Mouse (Mus musculus): ENCODE measurements around the gene Zfp334. TPM values are rescaled to one million over a fixed set of nuclear protein-coding genes. Genes with fewer than 3 reads are reported as not detected.

Zfp334 gene
- total RNA-seq, 2 experiments from 2014 or later: not detected

- ATAC-seq (replicated peaks; ENCODE audit: poor library complexity, severe bottlenecking): no peak
Observed at GRCm38 (mm10) chr2:165387370-165387769, 689 bp downstream of the Zfp334 start.

- ATAC-seq (replicated peaks; ENCODE audit: poor library complexity, severe bottlenecking): no peak
Observed at GRCm38 (mm10) chr2:165380050-165380449, 8.0 kb downstream of the Zfp334 start.

GRCm38 (mm10) chr2:165376001-165376400, 12.1 kb downstream of the Zfp334 start:
- ATAC-seq (replicated peaks; ENCODE audit: poor library complexity, severe bottlenecking): no peak

GRCm38 (mm10) chr2:165375478-165375877, 12.6 kb downstream of the Zfp334 start:
- no peak for ATAC-seq (replicated peaks; ENCODE audit: poor library complexity, severe bottlenecking)

GRCm38 (mm10) chr2:165371066-165371465, 17.0 kb downstream of the Zfp334 start:
- no peak for ATAC-seq (replicated peaks; ENCODE audit: poor library complexity, severe bottlenecking)

- no peak for ATAC-seq (replicated peaks; ENCODE audit: poor library complexity, severe bottlenecking)
Observed at GRCm38 (mm10) chr2:165370348-165370747, 17.7 kb downstream of the Zfp334 start.

GRCm38 (mm10) chr2:165368496-165368895, 19.6 kb downstream of the Zfp334 start, which contains the start of gene Zfp663:
TSS of gene Zfp663 (minus strand) at chr2:165368729.
- ATAC-seq (replicated peaks; ENCODE audit: poor library complexity, severe bottlenecking): no peak

- ATAC-seq (replicated peaks; ENCODE audit: poor library complexity, severe bottlenecking): no peak
Observed at GRCm38 (mm10) chr2:165367868-165368439, 20.1 kb downstream of the Zfp334 start.

GRCm38 (mm10) chr2:165367047-165367520, 21.0 kb downstream of the Zfp334 start:
- peak; percentile 75 for ATAC-seq (replicated peaks; ENCODE audit: poor library complexity, severe bottlenecking)

- peak; percentile 57 for ATAC-seq (replicated peaks; ENCODE audit: poor library complexity, severe bottlenecking)
Observed at GRCm38 (mm10) chr2:165364334-165365091, 23.5 kb downstream of the Zfp334 start.

- no peak for ATAC-seq (replicated peaks; ENCODE audit: poor library complexity, severe bottlenecking)
Observed at GRCm38 (mm10) chr2:165363282-165363681, 24.8 kb downstream of the Zfp334 start.

GRCm38 (mm10) chr2:165360861-165361260, 27.2 kb downstream of the Zfp334 start:
- peak; percentile 69 for ATAC-seq (replicated peaks; ENCODE audit: poor library complexity, severe bottlenecking)

GRCm38 (mm10) chr2:165351828-165352513, 36.1 kb downstream of the Zfp334 start:
- no peak for ATAC-seq (replicated peaks; ENCODE audit: poor library complexity, severe bottlenecking)

- ATAC-seq (replicated peaks; ENCODE audit: poor library complexity, severe bottlenecking): 0 out of 2 replicates have a peak, but pooled peaks have one; percentile 27
Observed at GRCm38 (mm10) chr2:165349466-165349865, 38.6 kb downstream of the Zfp334 start.

GRCm38 (mm10) chr2:165346180-165346579, 41.9 kb downstream of the Zfp334 start:
- ATAC-seq (replicated peaks; ENCODE audit: poor library complexity, severe bottlenecking): peak; percentile 46

- ATAC-seq (replicated peaks; ENCODE audit: poor library complexity, severe bottlenecking): peak; percentile 47; the same call in 1 of the 2 replicates
Observed at GRCm38 (mm10) chr2:165337191-165337590, 50.9 kb downstream of the Zfp334 start.

GRCm38 (mm10) chr2:165332610-165333210, 55.3 kb downstream of the Zfp334 start:
- peak; percentile 78 for ATAC-seq (replicated peaks; ENCODE audit: poor library complexity, severe bottlenecking)

GRCm38 (mm10) chr2:165329703-165330102, 58.4 kb downstream of the Zfp334 start:
- ATAC-seq (replicated peaks; ENCODE audit: poor library complexity, severe bottlenecking): peak; percentile 37

- no peak for ATAC-seq (replicated peaks; ENCODE audit: poor library complexity, severe bottlenecking)
Observed at GRCm38 (mm10) chr2:165328746-165329145, 59.3 kb downstream of the Zfp334 start.

- no peak for ATAC-seq (replicated peaks; ENCODE audit: poor library complexity, severe bottlenecking)
Observed at GRCm38 (mm10) chr2:165327386-165327785, 60.7 kb downstream of the Zfp334 start.

All from granulocyte monocyte progenitor cell, adult 5-6 weeks (primary cell).